Mouse (Mus musculus): ENCODE measurements around the gene Pecam1.

DNA sequence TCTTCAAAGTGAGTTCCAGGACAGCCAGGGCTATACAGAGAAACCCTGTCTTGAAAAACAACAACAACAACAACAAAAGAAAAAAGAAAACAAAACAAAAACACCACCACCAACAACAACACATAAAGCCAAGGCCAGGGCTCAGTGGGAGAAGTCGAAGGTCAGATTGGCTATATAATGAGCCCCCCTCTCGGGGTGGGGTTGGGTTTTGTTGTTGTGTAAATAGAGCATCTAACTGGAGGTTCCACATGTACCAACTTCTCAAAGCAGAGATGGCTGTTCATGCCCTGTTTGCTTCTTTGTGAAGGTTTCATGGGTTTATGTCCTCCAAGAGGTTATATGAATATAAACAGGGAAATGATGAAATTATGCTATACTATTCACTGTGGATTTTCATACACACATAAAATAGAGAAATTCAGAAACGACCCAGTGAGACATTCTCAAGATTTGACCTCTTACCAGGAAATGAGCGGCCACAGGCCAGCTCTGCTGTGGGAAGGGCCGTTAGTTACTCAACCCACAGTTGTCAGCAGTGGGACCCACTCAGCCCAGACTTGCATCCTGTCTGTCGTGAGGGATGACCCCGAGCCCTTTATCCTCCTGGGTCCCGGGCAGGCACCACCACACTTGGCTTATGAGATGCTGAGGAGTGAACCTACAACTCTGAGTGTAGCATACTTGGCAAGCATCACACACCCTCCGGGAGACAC lies 45.9 kb downstream of the Pecam1 start:
- TF ChIP-seq CTCF (IDR thresholded peaks at IDR 0.05; ENCODE audit: insufficient read depth, low read length) = no peak
- no peak for TF ChIP-seq POLR2A (IDR thresholded peaks at IDR 0.05; ENCODE audit: borderline replicate concordance, extremely low read depth, low read depth, low read length)
